Mouse (Mus musculus): Measurements from ENCODE around the gene Slc31a2.

GRCm38 (mm10) chr4:62289226-62289625 lies 26.9 kb downstream of the Slc31a2 start:
- no peak for TF ChIP-seq CTCF (conservative IDR thresholded peaks at IDR 0.05; ENCODE audit: insufficient read depth, insufficient read length, low read depth, low read length)
- no peak for TF ChIP-seq POLR2A (IDR thresholded peaks at IDR 0.05; ENCODE audit: low read depth, low read length)
